Mouse (Mus musculus): ENCODE results near the gene Gm6803. TPM values are rescaled to one million over a fixed set of nuclear protein-coding genes. Genes with fewer than 3 reads are reported as not detected.
"Not testable (repeated sequence)": the region's sequence is repeated elsewhere in the genome, so short reads cannot be mapped to it uniquely, and the experiment has no call there.

Gene Gm6803
- total RNA-seq (2021): not detected
- long read RNA-seq, experiment 1: 0 reads
- long read RNA-seq, experiment 2: 0 reads

DNA sequence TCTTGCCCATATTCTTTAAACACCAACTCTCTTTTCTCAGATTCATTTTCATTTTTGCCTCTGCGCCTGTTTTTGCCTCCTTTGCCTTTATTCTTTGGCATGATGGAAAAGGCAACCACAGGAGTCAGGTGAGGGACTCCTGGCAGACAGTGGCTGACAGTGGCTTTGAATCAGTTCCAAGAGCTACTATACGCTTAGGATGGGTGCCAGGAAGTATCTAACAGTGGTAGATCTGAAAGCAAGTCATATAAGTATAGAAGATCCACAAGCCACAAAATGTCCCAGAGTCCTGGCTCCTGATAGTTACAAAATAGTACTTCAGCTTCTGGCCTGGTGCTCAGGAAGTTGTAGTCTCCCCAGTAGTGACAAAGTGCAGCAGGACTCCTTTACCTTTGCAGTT lies at the start of gene Gm6803:
TSS of gene Gm6803 (minus strand) at position 101 of the 400 bp plus-strand sequence.
- DNase-seq: not testable (repeated sequence)

DNA sequence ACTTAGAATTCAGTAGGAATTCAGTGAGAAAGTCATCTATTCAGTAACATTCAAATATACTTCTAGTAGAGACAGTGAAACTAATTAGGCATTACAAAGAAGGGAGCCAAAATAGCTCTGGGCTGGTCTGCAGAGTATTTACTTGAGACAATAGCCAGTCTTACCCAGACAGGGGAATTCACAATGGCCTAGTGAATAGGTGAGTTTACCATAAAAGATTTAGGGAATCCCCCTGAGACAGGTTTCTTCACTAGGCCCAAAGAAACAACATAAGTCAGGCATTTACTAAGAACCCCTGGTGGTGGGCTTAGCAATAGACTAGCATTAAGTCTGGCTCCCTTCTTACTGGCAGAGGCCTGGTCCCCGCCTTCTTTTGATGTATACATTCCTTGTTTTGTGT lies 26.7 kb upstream of the Gm6803 start:
- DNase-seq: not testable (repeated sequence)

DNA sequence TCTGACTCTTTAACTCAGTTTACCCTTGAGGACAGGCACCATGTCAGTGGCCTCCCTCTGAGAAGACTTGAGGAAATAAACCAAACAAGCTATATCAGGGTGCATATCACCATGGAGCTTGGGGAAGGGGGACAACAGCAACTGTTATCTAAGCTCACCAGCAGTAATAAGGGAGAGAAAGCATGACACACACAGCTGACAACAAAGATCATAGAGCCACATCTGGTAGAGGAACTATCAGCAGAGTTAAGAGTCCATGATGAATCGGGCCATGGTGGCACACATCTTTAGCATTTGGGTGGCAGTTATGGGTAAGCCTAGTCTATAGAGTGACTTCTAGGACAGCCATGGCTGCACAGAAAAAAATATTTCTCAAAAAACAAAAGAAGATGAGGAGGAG lies 21.1 kb upstream of the Gm6803 start:
- not testable (repeated sequence) for DNase-seq

DNA sequence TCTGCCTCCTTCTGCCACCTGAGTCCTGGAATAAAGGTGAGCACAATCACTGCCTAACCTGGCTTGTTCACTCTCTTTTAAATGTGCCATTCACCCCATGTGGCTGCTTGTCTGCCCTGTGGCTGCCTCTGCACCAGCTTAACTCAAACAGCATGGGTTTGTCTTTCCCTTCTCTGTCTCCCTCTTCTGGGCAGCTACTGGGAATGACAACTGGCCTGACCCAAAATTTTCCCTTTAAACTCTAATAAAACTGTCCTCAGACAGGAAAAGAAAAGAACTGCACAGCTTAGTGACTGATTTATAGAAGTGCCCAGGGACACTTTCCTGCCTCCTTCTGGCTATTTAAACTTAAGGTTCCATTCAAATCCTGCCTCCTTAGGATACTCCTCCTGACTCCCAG lies 20.5 kb upstream of the Gm6803 start:
- not testable (repeated sequence) for DNase-seq

DNA sequence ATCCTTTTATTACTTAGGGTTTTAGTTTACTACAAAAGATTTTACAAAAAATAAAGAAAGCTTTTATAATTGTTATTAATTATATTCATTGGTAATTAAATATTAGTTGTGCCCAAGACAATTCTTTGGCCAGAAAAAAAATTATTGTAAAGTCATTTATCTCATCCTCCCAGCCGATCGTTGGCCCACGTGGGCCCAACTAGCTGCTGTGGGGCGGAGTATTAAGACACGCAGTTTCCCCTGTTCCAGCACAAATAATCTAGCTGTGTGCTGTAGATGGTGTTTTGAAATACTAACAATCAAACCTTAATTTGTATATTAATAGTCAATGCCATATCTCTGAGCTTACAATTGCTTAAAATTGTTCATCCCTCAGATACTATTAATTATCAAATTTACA lies 13.7 kb upstream of the Gm6803 start:
- not testable (repeated sequence) for DNase-seq

DNA sequence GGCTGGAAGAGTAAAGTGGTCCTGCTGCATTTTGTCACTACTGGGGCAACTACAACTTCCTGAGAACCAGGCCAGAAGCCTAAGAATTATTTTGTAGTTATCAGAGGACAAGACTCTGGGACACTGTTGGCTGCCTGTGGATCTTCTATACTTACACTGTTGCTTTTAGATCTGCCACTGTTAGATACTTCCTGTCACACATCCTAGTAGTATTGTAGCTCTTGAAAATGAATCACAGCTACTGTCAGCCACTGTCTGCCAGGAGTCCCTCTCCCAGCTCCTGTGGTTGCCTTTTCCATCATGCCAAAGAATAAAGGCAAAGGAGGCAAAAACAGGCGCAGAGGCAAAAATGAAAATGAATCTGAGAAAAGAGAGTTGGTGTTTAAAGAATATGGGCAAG lies 8.1 kb upstream of the Gm6803 start, which contains the start of gene Gm2056:
TSS of gene Gm2056 (plus strand) at position 301 of the 400 bp plus-strand sequence.
- DNase-seq: not testable (repeated sequence)

DNA sequence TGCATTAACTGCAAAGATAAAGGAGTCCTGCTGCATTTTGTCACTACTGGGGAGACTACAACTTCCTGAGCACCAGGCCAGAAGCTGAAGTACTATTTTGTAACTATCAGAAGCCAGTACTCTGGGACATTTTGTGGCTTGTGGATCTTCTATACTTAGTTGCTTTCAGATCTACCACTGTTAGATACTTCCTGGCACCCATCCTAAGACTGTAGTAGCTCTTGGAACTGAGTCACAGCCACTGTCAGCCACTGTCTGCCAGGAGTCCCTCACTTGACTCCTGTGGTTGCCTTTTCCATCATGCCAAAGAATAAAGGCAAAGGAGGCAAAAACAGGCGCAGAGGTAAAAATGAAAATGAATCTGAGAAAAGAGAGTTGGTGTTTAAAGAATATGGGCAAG lies 7.0 kb downstream of the Gm6803 start, which contains the start of gene Gm2075:
TSS of gene Gm2075 (plus strand) at position 301 of the 400 bp plus-strand sequence.
- not testable (repeated sequence) for DNase-seq

DNA sequence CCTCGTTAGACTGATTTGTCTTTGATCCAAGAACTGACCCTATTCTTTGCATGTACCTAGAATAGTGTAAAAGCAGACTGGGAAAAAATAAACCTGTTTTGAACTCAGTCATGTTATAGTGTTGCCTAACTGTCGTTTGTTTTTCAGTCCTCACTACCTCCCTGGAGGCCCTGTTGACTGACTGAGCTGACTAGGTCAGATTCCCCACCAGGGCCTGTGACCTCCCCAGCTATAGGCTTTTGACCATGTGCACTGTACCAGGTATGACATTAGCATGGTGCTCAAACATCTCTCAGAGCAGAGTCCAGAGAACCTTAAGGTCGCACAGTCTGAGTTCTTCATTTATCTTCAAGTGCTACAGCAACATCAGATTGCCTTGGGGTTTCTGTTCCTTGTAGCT lies 14.5 kb downstream of the Gm6803 start:
- not testable (repeated sequence) for DNase-seq

DNA sequence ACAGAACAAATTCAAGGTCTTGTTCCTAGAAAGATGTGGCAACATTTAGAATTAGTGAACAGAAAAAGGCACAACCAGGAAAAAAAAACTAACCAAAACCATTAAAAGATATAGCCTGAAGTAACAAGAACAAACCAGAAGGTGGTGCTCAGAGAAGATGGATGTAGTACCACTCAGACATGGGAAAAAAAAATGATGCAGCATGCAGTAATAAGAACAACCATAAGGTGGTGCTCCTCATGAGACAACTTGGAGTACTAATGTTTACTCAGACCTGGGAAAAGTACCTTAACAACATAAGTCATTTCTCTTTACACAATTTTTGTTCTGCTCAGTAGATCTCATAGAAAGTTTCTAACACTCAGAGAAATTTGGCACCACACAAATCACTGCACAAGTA lies 34.6 kb downstream of the Gm6803 start:
- not testable (repeated sequence) for DNase-seq

Other genes starting within 250 kb of the Gm6803 start
- not detected for gene Gm21319, start 243.0 kb downstream of the Gm6803 start, total RNA-seq (2021)
- gene Gm21936, start 223.3 kb downstream of the Gm6803 start, total RNA-seq (2021): not detected
- not detected for gene BB287469, start 202.2 kb downstream of the Gm6803 start, total RNA-seq (2021)
- gene Gm2001, start 176.4 kb downstream of the Gm6803 start, total RNA-seq (2021): not detected
- gene Gm2016, start 144.7 kb downstream of the Gm6803 start, total RNA-seq (2021): not detected
- gene Gm2022, start 123.4 kb downstream of the Gm6803 start, total RNA-seq (2021): not detected
- gene Gm2035, start 98.9 kb downstream of the Gm6803 start, total RNA-seq (2021): not detected
- gene Gm2042, start 64.7 kb downstream of the Gm6803 start, total RNA-seq (2021): not detected
- gene Gm2075, start 6.9 kb downstream of the Gm6803 start, total RNA-seq (2021): not detected
- gene Gm2056, start 8.2 kb upstream of the Gm6803 start, total RNA-seq (2021): not detected
- gene Gm16368, start 64.9 kb upstream of the Gm6803 start, total RNA-seq (2021): not detected
- gene Gm10436, start 163.3 kb upstream of the Gm6803 start, total RNA-seq (2021): not detected
- not detected for gene Gm8332, start 231.3 kb upstream of the Gm6803 start, total RNA-seq (2021)

Data from gastrocnemius, postnatal 25 days (tissue).